Mouse (Mus musculus) MEL (cell line): ENCODE measurements at regions not wholly inside any gene's neighbourhood (a gene's known extent, or its start where the extent isn't known, plus 50 kb on each side); places are given as distances from the start of the nearest gene placed in this dataset.

ENCODE experiments used
- CHD2 ChIP-seq: IDR thresholded peaks from 2 replicates; pipeline ENCODE4 v1.6.1; 2011; ENCODE audit warnings: low read length, improper control_type of control experiment
- CTCF ChIP-seq, 3 experiments: IDR thresholded peaks in 2 of 3; conservative IDR thresholded peaks in 1 of 3; 2 replicates each; pipeline ENCODE4 v1.5.1; 2011 to 2012; ENCODE audit warnings: low read length in 3 of 3, low read depth in 2 of 3, mild to moderate bottlenecking in 2 of 3, improper control_type of control experiment in 1 of 3, inconsistent platforms in 1 of 3, mixed read lengths in 1 of 3, moderate library complexity in 1 of 3; ENCODE audit not compliant: control insufficient read depth in 1 of 3, insufficient read depth in 1 of 3, poor library complexity in 1 of 3, severe bottlenecking in 1 of 3
- EP300 ChIP-seq, 2 experiments: IDR thresholded peaks; 2 replicates each; pipeline ENCODE4 v1.6.1; 2011; ENCODE audit warnings: improper control_type of control experiment in 2 of 2, low read length in 2 of 2, low read depth in 1 of 2, mild to moderate bottlenecking in 1 of 2
- GABPA ChIP-seq: IDR thresholded peaks from 2 replicates; pipeline ENCODE4 v1.6.1; 2012; ENCODE audit warnings: low read depth, mild to moderate bottlenecking, inconsistent platforms, low read length, improper control_type of control experiment, moderate library complexity
- GATA1 ChIP-seq: IDR thresholded peaks from 2 replicates; pipeline ENCODE4 v1.6.1; 2011; ENCODE audit warnings: low read depth, low read length, improper control_type of control experiment
- JUND ChIP-seq: IDR thresholded peaks from 2 replicates; pipeline ENCODE4 v1.6.1; 2011; ENCODE audit warnings: low read depth, mild to moderate bottlenecking, improper control_type of control experiment, low read length
- NELFE ChIP-seq: IDR thresholded peaks from 2 replicates; pipeline ENCODE4 v1.6.1; 2011; ENCODE audit warnings: low read depth, low read length, improper control_type of control experiment
- POLR2A ChIP-seq, 2 experiments: IDR thresholded peaks; 2 replicates each; pipeline ENCODE4 v1.6.1; 2011 to 2012; ENCODE audit warnings: low read length in 2 of 2, mild to moderate bottlenecking in 2 of 2, control low read depth in 1 of 2, improper control_type of control experiment in 1 of 2, low read depth in 1 of 2, moderate library complexity in 1 of 2; ENCODE audit not compliant: control insufficient read depth in 1 of 2, insufficient read depth in 1 of 2, poor library complexity in 1 of 2
- RAD21 ChIP-seq: IDR thresholded peaks from 2 replicates; pipeline ENCODE4 v1.6.1; 2011; ENCODE audit warnings: mild to moderate bottlenecking, low read depth, low read length, improper control_type of control experiment
- RCOR1 ChIP-seq: IDR thresholded peaks from 2 replicates; pipeline ENCODE4 v1.6.1; 2012; ENCODE audit warnings: low read depth, mild to moderate bottlenecking, inconsistent platforms, low read length, improper control_type of control experiment
- TAL1 ChIP-seq: IDR thresholded peaks from 2 replicates; pipeline ENCODE4 v1.6.1; 2012; ENCODE audit warnings: mild to moderate bottlenecking, inconsistent platforms, low read length, moderate library complexity, mixed read lengths
- TCF12 ChIP-seq: IDR thresholded peaks from 2 replicates; pipeline ENCODE4 v1.6.1; 2014; ENCODE audit warnings: low read depth, mild to moderate bottlenecking, inconsistent platforms, low read length, improper control_type of control experiment, moderate library complexity
- USF1 ChIP-seq: IDR thresholded peaks from 2 replicates; pipeline ENCODE4 v1.6.1; 2014; ENCODE audit warnings: low read depth, mild to moderate bottlenecking, inconsistent platforms, low read length, improper control_type of control experiment, moderate library complexity
- ZC3H11A ChIP-seq: IDR thresholded peaks from 2 replicates; pipeline ENCODE4 v1.6.1; 2012; ENCODE audit warnings: low read depth, mild to moderate bottlenecking, inconsistent platforms, low read length, improper control_type of control experiment

DNA sequence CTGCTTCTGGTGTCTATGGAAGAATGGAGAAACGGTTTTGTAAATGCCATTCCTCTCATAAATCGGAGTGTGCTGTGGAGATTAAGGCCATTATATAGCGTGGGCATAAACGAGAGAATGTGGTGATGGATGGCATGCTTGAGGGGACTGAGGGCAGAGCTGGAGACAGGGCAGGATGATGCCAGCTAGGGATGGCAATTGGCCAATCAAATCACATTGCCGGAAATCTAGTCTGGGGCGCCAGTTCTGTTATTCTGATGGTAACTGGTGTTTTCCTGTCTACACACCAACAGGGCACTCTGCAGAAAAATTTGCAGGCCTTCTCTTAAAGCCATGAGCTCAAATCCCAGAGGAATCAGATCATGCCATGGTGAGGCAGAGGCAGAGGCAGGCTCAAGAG, 224.9 kb upstream of the Kazn start:
- TF ChIP-seq NELFE (no peak), CHD2 (no peak), EP300 (IDR thresholded peaks at IDR 0.05; ENCODE audit: low read depth in 1 of 2, low read length in 2 of 2) (no peak), ZC3H11A (no peak), GATA1 (no peak), POLR2A (IDR thresholded peaks at IDR 0.05; ENCODE audit: control insufficient read depth in 1 of 2, insufficient read depth in 1 of 2, low read depth in 1 of 2, low read length in 2 of 2, poor library complexity in 1 of 2) (no peak), TAL1 (no peak), TCF12 (no peak), RCOR1 (no peak), CTCF (IDR thresholded peaks at IDR 0.05 in 2 of 3, conservative IDR thresholded peaks at IDR 0.05 in 1 of 3; ENCODE audit: control insufficient read depth in 1 of 3, insufficient read depth in 1 of 3, low read depth in 2 of 3, low read length in 3 of 3, poor library complexity in 1 of 3, severe bottlenecking in 1 of 3) (no peak), RAD21 (no peak), JUND (no peak), USF1 (no peak), GABPA (no peak)
